Mouse (Mus musculus) monocyte, adult 2 months (primary cell): ENCODE measurements around the gene Xrcc4.

Experiments used
- DNase-seq, 2 experiments: peaks; one replicate each; pipeline ENCODE4 v3.0.0; 2022; ENCODE audit warnings: low spot score in 2 of 2, low read depth in 1 of 2

Xrcc4 gene

GRCm38 (mm10) chr13:89944354-89944753, 145.1 kb downstream of the Xrcc4 start:
- no peak for DNase-seq

- no peak for DNase-seq
These were observed 159.9 kb downstream of the Xrcc4 start for GRCm38 (mm10) chr13:89929477-89929876.

GRCm38 (mm10) chr13:89918814-89919481, 170.5 kb downstream of the Xrcc4 start:
- DNase-seq, result no peak

- no peak for DNase-seq
These were observed 175.1 kb downstream of the Xrcc4 start for GRCm38 (mm10) chr13:89914332-89914731.

- no peak for DNase-seq
These were observed 175.5 kb downstream of the Xrcc4 start for GRCm38 (mm10) chr13:89913891-89914290.

- no peak for DNase-seq
These were observed 183.3 kb downstream of the Xrcc4 start for GRCm38 (mm10) chr13:89906120-89906519.

- DNase-seq, result no peak
These were observed 190.3 kb downstream of the Xrcc4 start for GRCm38 (mm10) chr13:89899066-89899465.

- DNase-seq, result no peak
These were observed 197.3 kb downstream of the Xrcc4 start for GRCm38 (mm10) chr13:89892140-89892539.

GRCm38 (mm10) chr13:89890159-89890558, 199.2 kb downstream of the Xrcc4 start:
- no peak for DNase-seq

- peak; percentile 71 to 80 for DNase-seq
These were observed 200.3 kb downstream of the Xrcc4 start for GRCm38 (mm10) chr13:89889074-89889473.

GRCm38 (mm10) chr13:89883523-89883922, 205.9 kb downstream of the Xrcc4 start:
- no peak for DNase-seq

GRCm38 (mm10) chr13:89881281-89881680, 208.1 kb downstream of the Xrcc4 start:
- no peak for DNase-seq

GRCm38 (mm10) chr13:89878832-89879468, 210.5 kb downstream of the Xrcc4 start:
- no peak for DNase-seq

GRCm38 (mm10) chr13:89875499-89875898, 213.9 kb downstream of the Xrcc4 start:
- DNase-seq, result no peak

- DNase-seq, result no peak
These were observed 216.7 kb downstream of the Xrcc4 start for GRCm38 (mm10) chr13:89872725-89873124.

GRCm38 (mm10) chr13:89854139-89854538, 235.3 kb downstream of the Xrcc4 start:
- DNase-seq, result no peak

GRCm38 (mm10) chr13:89850746-89851145, 238.7 kb downstream of the Xrcc4 start:
- DNase-seq, result no peak

GRCm38 (mm10) chr13:89849955-89850354, 239.5 kb downstream of the Xrcc4 start:
- no peak for DNase-seq

GRCm38 (mm10) chr13:89838635-89839034, 250.8 kb downstream of the Xrcc4 start:
- DNase-seq, result no peak

GRCm38 (mm10) chr13:89834485-89834884, 254.9 kb downstream of the Xrcc4 start:
- DNase-seq, result peak in 1 of 2 experiments; percentile 6

GRCm38 (mm10) chr13:89833053-89833670, 256.2 kb downstream of the Xrcc4 start:
- DNase-seq, result no peak

GRCm38 (mm10) chr13:89828429-89828970, 260.9 kb downstream of the Xrcc4 start:
- DNase-seq, result no peak
